Mouse (Mus musculus) heart, embryonic 10.5 days (tissue): ENCODE results near the gene Tmem254a. TPM values are rescaled to one million over a fixed set of nuclear protein-coding genes. Genes with fewer than 3 reads are reported as not detected.
"Not testable (repeated sequence)": the region's sequence is repeated elsewhere in the genome, so short reads cannot be mapped to it uniquely, and the experiment has no call there.

Source experiments
- DNase-seq: peaks from one replicate; pipeline ENCODE4 v3.0.0-alpha.2; 2017; ENCODE audit warnings: low spot score
- H3K27ac ChIP-seq: fragments of 300-500 bp; sonication (generic); 2 replicates; pipeline ENCODE4 v1.5.1; 2016; ENCODE audit warnings: mild to moderate bottlenecking
- H3K27me3 ChIP-seq: fragments of 300-500 bp; sonication (generic); 2 replicates; pipeline ENCODE4 v1.6.1; 2016; ENCODE audit warnings: mild to moderate bottlenecking; ENCODE audit not compliant: poor library complexity, insufficient read depth, severe bottlenecking
- H3K36me3 ChIP-seq: fragments of 300-500 bp; sonication (generic); 2 replicates; pipeline ENCODE4 v1.6.1; 2016; ENCODE audit warnings: mild to moderate bottlenecking, moderate library complexity
- H3K4me1 ChIP-seq: fragments of 300-500 bp; sonication (generic); 2 replicates; pipeline ENCODE4 v1.6.1; 2016; ENCODE audit warnings: mild to moderate bottlenecking
- H3K4me3 ChIP-seq: fragments of 300-500 bp; sonication (generic); 2 replicates; pipeline ENCODE4 v1.5.1; 2016; ENCODE audit warnings: mild to moderate bottlenecking, moderate library complexity
- H3K9me3 ChIP-seq: fragments of 300-500 bp; sonication (generic); 2 replicates; pipeline ENCODE4 v1.6.1; 2016; ENCODE audit warnings: mild to moderate bottlenecking, moderate library complexity
- WGBS: fragments of 180-500 bp; shearing (Covaris S2); methylation state at CpG from one replicate; pipeline ENCODE4 v1.1.7; 2016; 5-methylcytosine and 5-hydroxymethylcytosine counted together
- polyA plus RNA-seq: library from polyadenylated mRNA; unstranded; fragments of >200 nt; fragmentation: Nextera tagmentation; extraction: Ambion mirVana; gene quantifications from 2 replicates; pipeline ENCODE4 v1.2.1, GENCODE M21; 2016

Gene Tmem254a
- polyA plus RNA-seq = 1.6 and 2.2 TPM in 2 replicates

GRCm38 (mm10) chr14:25927562-25927881 lies at the start of gene Tmem254a:
TSS of gene Tmem254a (minus strand) at chr14:25927672.
- DNase-seq = not testable (repeated sequence)

GRCm38 (mm10) chr14:25957861-25958260 lies 30.4 kb upstream of the Tmem254a start:
- not testable (repeated sequence) for DNase-seq, H3K4me3 ChIP-seq, H3K36me3 ChIP-seq, H3K9me3 ChIP-seq, H3K27ac ChIP-seq, H3K4me1 ChIP-seq, H3K27me3 ChIP-seq
- no CpG with 5 or more reads among the region's 3 CpGs for WGBS

More at GRCm38 (mm10) chr14:25927562-25927881, at the start of gene Tmem254a:
- H3K36me3 ChIP-seq, H3K4me3 ChIP-seq, H3K4me1 ChIP-seq, H3K27me3 ChIP-seq, H3K9me3 ChIP-seq, H3K27ac ChIP-seq: not testable (repeated sequence)
- WGBS = no CpG with 5 or more reads among the region's 10 CpGs

- H3K36me3 ChIP-seq, H3K27me3 ChIP-seq, DNase-seq, H3K4me1 ChIP-seq, H3K4me3 ChIP-seq, H3K9me3 ChIP-seq, H3K27ac ChIP-seq: not testable (repeated sequence)
- WGBS = no CpG with 5 or more reads among the region's 8 CpGs
These were observed 10.5 kb upstream of the Tmem254a start, which contains the start of gene Cphx1 for GRCm38 (mm10) chr14:25938004-25938403. TSS of gene Cphx1 (plus strand) at chr14:25938304.

- not testable (repeated sequence) for H3K27ac ChIP-seq, H3K4me1 ChIP-seq, H3K27me3 ChIP-seq, H3K9me3 ChIP-seq, H3K4me3 ChIP-seq, DNase-seq, H3K36me3 ChIP-seq
- no CpG with 5 or more reads among the region's 5 CpGs for WGBS
These were observed 9.6 kb upstream of the Tmem254a start for GRCm38 (mm10) chr14:25936867-25937630.

GRCm38 (mm10) chr14:25926814-25927561 lies 484 bp downstream of the Tmem254a start:
- H3K27me3 ChIP-seq, H3K36me3 ChIP-seq, H3K9me3 ChIP-seq, H3K4me3 ChIP-seq, H3K4me1 ChIP-seq, H3K27ac ChIP-seq, DNase-seq: not testable (repeated sequence)
- WGBS = no CpG with 5 or more reads among the region's 44 CpGs

GRCm38 (mm10) chr14:25918427-25919170 lies 8.9 kb downstream of the Tmem254a start:
- not testable (repeated sequence) for H3K9me3 ChIP-seq, DNase-seq, H3K27ac ChIP-seq, H3K4me3 ChIP-seq, H3K27me3 ChIP-seq, H3K36me3 ChIP-seq, H3K4me1 ChIP-seq
- no CpG with 5 or more reads among the region's 5 CpGs for WGBS

GRCm38 (mm10) chr14:25908976-25909375 lies 18.5 kb downstream of the Tmem254a start:
- DNase-seq, H3K27ac ChIP-seq, H3K4me3 ChIP-seq, H3K27me3 ChIP-seq, H3K4me1 ChIP-seq, H3K36me3 ChIP-seq, H3K9me3 ChIP-seq: not testable (repeated sequence)
- WGBS = no CpG with 5 or more reads among the region's 8 CpGs

GRCm38 (mm10) chr14:25907272-25907671 lies 20.2 kb downstream of the Tmem254a start:
- DNase-seq, H3K9me3 ChIP-seq, H3K4me1 ChIP-seq, H3K27ac ChIP-seq, H3K27me3 ChIP-seq, H3K4me3 ChIP-seq, H3K36me3 ChIP-seq: not testable (repeated sequence)
- WGBS = no CpG with 5 or more reads among the region's 9 CpGs

GRCm38 (mm10) chr14:25905243-25905642 lies 22.2 kb downstream of the Tmem254a start:
- H3K36me3 ChIP-seq, H3K4me3 ChIP-seq, H3K9me3 ChIP-seq, DNase-seq, H3K4me1 ChIP-seq, H3K27me3 ChIP-seq, H3K27ac ChIP-seq: not testable (repeated sequence)
- 73% methylated on average over 1 of the region's 5 CpGs for WGBS

GRCm38 (mm10) chr14:25903000-25903399 lies 24.5 kb downstream of the Tmem254a start, which contains the start of gene Plac9a:
TSS of gene Plac9a (minus strand) at chr14:25903100.
- DNase-seq, H3K9me3 ChIP-seq, H3K36me3 ChIP-seq, H3K4me1 ChIP-seq, H3K27me3 ChIP-seq, H3K27ac ChIP-seq, H3K4me3 ChIP-seq: not testable (repeated sequence)
- WGBS = no CpG with 5 or more reads among the region's 10 CpGs

- H3K36me3 ChIP-seq, H3K4me3 ChIP-seq, H3K27ac ChIP-seq, H3K4me1 ChIP-seq, DNase-seq, H3K9me3 ChIP-seq, H3K27me3 ChIP-seq: not testable (repeated sequence)
- WGBS = no CpG with 5 or more reads among the region's 7 CpGs
These were observed 31.8 kb downstream of the Tmem254a start for GRCm38 (mm10) chr14:25895686-25896085.

GRCm38 (mm10) chr14:25894566-25894965 lies 32.9 kb downstream of the Tmem254a start:
- DNase-seq, H3K4me3 ChIP-seq, H3K9me3 ChIP-seq, H3K36me3 ChIP-seq, H3K4me1 ChIP-seq, H3K27me3 ChIP-seq, H3K27ac ChIP-seq: not testable (repeated sequence)
- no CpG with 5 or more reads among the region's 3 CpGs for WGBS

- H3K36me3 ChIP-seq, H3K27ac ChIP-seq, H3K4me1 ChIP-seq, H3K27me3 ChIP-seq, H3K9me3 ChIP-seq, DNase-seq, H3K4me3 ChIP-seq: not testable (repeated sequence)
- WGBS = no CpG with 5 or more reads among the region's 12 CpGs
These were observed 41.6 kb downstream of the Tmem254a start for GRCm38 (mm10) chr14:25885886-25886285.
